Mouse (Mus musculus) adrenal gland, postnatal 4 days (tissue): Measurements from ENCODE around the gene Lat. TPM values are rescaled to one million over a fixed set of nuclear protein-coding genes. Genes with fewer than 3 reads are reported as not detected.
"Not testable (repeated sequence)": the region's sequence is repeated elsewhere in the genome, so short reads cannot be mapped to it uniquely, and the experiment has no call there.

ENCODE experiments used
- DNase-seq, 2 experiments: peaks; one replicate each; pipeline ENCODE4 v3.0.0; 2021 to 2022; ENCODE audit warnings: low spot score in 2 of 2, mixed read lengths in 2 of 2
- long read RNA-seq, 2 experiments: library from polyadenylated mRNA; stranded (forward); transcript quantifications; one replicate each; pipeline ENCODE4 v2.0.0; 2021
- total RNA-seq, 2 experiments: library from RNA; stranded (reverse); gene quantifications; 2 replicates each; pipeline ENCODE4 v1.2.3; 2021

Gene Lat
- total RNA-seq: 1 to 10 TPM; 1.4 to 2.5 TPM
- long read RNA-seq, experiment 1, partial matches to known transcripts: 0 of 1 reads
- long read RNA-seq, experiment 1, other reads (novel, unspliced or antisense): 0 of 1 reads
- long read RNA-seq, experiment 2, partial matches to known transcripts: 0 of 3 reads
- long read RNA-seq, experiment 2, other reads (novel, unspliced or antisense): 2 of 3 reads

DNA sequence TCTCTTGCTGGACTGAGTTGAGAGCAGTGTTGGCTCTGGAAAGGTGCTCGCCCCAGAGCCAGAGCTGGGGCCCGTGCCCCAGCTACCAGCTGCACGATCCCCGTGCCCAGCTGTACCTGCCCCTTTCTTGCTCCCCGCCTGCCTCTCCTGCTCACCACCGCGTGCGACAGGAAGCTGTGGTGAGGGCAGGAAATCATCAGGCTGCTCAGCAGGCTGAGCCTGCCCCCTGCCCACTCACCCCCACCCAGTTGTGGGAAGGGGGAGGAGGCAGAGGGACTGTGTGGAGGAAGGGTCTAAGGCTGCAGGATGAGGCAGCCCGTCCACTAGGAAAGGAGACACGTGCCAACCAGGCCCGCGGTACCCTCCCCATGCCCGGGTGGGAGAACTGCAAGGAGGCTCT, at the start of gene Lat:
Gene Lat, minus strand, starts transcription at position 178 of the 400 bp plus-strand sequence.
- DNase-seq: no peak

DNA sequence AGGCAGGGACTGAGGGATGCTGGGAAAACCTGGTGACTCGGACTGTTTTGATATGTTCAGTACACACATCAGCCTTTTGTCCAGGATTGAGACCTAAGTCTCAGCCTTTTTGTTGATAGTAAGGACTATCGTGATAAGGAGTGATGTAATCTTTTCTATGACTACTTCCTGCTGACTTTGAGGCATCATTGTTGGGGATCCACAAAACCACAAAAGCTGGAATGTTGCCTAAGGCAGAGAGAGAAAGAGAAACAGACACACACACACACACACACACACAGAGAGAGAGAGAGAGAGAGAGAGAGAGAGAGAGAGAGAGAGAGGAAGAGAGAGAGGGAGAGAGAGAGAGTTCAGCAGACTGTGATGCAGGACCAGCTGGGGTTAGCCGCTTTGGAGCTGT, 49.1 kb upstream of the Lat start:
- no peak for DNase-seq

DNA sequence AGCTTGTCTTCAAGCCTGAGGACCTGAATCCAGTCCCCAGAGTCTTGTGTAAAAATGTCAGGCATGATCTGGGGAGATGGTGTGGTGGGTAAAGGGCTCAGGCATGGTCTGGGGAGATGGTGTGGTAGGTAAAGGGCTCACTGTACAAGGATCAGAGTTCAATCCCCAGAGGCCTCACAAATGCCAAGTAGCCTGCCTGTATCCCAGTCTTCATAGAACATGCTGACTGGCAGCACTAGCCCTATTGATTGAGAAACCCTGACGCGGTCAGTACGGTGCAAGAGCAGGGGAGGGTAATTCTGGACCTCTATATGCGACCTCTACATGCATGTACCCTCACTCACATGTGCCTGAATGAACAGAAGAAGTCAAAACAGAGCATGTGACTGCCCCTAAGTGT, 48.2 kb upstream of the Lat start:
- no peak for DNase-seq

DNA sequence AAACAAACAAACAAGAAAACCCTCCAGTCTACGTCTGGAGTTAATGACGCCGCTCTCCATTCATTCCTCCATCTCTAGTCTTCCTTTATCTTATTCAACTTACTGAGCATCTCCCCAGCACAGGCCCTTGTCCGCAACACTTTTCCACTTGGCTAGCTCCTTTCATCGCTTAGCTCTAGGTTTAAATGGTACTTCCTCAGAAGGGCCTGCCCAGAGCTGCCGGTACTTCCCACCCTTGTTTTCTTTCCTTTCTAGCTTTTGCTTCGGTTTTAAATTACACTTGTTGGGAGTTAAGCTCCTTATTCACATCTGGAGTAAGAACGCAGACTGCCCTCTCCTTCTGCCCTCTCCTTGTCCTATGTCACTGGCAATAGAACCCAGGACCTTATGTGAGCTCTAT, 47.7 kb upstream of the Lat start:
- DNase-seq: no peak

DNA sequence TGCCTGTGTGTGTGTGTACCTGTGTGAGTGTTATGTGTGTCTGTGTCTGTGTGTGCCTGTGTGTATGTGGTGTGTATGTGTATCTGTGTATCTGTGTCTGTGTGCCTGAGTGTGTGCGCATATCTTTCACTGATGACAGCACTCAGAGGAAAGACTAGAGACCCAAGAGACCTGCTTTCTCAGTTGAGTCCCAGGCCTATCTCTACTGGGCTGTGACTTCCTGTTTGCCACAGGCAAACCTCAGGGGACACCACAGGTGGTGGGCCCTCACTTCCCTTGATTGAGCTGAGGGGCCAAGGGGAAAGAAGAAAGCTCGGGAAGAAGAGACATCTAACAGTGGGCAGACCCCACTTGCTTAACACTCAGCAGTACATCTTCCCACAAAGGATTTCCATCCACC, 47.2 kb upstream of the Lat start:
- DNase-seq: no peak

DNA sequence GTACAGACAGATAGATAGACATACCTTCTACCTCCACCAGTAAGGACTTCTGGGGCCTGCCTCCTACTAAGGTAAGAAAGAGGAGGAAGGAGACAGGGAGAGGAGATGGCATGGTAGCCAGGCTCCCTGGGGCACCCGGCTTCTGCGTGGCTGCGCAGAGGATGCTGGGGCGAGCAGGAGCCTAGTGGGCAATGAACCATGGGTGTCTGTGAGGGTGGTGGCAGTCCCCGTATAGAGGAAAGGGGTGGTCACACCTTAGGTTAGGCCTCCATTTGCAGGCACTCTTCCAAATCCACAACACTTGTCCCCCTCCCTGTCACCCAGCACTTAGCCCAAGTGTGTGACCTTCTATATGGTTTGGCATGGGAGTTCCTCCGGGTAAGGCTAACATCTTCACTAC, 45.4 kb upstream of the Lat start, which contains the start of gene Cd19:
Gene Cd19, minus strand, starts transcription at position 165 of the 400 bp plus-strand sequence.
- no peak for DNase-seq

DNA sequence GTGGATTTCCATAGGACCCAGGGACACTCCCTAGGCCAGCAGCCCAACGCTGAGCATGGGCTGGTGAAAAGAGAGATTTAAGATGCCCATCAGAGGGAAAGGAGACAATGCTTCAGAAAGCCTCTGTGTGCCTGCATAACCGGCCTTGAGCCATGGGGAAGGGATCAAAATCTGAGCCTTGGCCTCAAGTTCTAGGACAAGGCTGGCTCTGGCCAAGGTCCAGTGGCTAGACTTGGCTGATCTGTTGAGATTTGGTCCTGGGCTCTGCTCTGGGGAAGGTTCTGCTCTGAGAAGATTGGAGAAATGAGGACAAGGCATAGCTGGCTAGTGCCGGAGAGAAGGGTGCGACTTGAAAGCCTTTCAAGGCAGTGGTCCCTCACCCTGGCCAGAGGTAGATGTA, 41.7 kb upstream of the Lat start:
- no peak for DNase-seq

DNA sequence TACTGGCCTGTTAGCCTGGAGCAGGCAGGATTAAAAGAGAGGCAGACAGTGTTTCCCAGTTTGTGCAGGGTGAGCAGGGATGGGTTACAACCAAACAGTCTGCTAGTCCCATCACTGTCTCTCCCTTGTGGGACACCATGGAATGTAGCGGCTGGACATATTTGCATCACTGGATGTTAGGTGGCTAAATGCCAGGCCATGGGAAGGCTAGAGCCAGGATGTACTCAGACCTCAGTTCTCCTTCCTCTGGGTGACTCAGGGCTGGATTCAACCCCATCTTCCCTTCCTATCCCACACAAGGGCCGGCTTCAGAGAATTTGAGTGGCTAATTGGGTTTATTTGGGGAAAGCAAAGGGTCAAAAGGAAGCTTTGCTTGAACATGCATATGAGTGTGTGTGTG, 39.3 kb upstream of the Lat start:
- no peak for DNase-seq

DNA sequence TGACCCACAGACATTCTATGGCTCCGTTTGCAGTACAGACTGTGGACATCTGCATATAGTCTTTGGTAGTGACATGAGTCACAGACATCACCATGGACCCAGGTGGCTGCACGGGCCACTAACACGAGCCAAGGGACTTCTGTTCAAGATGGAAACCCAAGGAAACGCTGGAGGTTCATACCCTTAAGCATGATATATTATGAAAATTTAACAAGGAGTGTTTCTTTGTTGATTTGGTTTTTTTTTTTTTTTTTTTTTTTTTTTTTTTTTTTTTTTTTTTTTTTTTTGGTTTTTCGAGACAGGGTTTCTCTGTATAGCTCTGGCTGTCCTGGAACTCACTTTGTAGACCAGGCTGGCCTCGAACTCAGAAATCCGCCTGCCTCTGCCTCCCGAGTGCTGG, 33.1 kb upstream of the Lat start:
- DNase-seq: not testable (repeated sequence)

DNA sequence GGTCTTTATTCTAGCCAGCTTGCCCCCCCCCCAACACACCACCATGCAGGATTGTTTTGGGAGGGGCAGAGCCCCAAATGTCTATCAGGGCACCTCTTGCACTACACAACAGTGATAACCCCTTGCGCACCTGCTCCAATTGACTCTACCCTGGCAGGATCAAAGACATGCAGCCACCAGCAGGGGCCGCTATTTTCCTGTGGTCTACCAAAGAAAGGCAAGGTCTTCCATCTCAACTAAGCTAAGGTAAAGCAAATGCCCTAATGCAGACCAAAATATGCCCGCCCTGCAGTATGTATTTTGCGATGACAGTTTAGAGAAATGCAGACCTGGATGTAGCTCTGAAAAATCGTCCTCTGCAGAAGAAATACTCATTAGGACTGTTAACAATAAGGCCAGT, 30.2 kb upstream of the Lat start:
- peak; percentile 50 to 69 for DNase-seq

DNA sequence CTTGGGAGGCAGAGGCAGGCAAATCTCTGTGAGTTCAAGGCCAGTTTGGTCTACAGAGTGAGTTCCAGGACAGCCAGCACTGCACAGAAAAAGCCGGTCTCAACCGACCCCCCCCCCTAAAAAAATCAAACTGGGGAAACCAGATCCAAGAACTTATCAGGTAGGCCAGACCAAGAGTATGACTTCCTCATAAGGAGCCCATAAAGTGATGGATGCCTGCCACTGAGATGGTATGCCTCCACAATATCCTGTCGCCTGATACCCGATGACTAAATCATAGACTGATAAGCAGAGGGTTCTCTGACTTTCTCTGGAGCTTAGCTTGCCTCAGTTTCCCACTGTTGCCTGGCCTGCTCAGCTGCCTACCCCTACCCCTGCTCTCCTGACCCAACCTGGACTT, 28.5 kb upstream of the Lat start:
- no peak for DNase-seq

DNA sequence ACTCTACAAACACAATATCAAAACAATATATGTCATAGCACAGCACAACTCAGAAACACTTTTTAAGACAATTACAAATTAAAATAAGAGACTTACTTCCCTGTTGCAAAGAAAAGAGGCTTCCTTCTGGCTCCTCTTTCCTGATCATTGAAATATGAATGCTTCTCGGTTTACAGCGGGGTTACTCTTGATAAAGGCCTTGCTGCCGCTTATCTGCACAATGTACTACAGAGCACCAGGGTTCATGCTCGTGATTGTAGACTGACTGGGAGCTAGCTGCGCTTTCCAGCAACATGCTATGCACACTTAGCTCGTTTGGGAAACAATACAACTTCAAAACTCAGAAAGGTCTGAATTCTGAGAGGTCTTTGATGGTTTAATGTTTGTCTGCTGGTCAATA, 27.9 kb upstream of the Lat start:
- DNase-seq: no peak

DNA sequence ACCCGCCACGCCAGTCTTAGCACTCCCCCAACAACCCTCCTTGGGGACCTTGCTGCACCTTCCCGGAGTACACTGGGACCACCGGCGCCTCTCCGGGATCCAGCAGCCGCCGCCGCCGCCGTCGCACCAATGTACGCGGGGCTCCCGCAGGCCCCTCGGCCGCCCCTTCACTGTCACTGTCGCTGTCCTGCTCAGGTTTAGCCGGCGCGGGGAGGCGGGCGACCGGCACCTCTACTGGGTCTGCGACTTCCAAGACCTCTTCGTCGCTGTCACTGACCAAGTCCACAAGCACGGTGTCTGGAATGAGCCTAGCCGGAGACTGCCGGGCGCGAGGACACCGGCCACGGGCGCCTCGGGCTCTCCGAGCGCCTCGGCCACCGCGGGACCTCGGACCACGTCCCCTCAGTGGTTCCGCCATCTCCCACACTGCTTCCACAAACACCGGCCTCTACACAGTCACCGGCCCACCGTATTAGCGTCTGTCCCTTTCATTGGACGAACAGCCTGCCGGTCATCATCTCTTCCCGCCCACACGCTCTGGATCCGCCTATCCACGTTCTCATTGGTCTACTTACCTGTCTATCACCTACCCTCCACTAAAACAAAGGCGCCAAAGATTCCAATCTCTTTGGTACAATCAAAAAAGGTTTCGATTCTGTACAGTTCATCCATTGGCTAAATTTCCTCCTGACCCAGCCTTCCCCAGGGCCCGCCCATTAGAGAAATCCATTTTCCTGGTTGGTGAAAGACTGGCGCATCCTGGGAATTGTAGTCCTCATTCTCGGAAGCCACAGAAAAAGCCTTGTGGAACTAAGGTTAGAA, 27.1 kb upstream of the Lat start, which contains the start of gene Nfatc2ip:
Gene Nfatc2ip, minus strand, starts transcription at position 440 of the 822 bp plus-strand sequence.
- DNase-seq: peak; percentile 69 to 83

DNA sequence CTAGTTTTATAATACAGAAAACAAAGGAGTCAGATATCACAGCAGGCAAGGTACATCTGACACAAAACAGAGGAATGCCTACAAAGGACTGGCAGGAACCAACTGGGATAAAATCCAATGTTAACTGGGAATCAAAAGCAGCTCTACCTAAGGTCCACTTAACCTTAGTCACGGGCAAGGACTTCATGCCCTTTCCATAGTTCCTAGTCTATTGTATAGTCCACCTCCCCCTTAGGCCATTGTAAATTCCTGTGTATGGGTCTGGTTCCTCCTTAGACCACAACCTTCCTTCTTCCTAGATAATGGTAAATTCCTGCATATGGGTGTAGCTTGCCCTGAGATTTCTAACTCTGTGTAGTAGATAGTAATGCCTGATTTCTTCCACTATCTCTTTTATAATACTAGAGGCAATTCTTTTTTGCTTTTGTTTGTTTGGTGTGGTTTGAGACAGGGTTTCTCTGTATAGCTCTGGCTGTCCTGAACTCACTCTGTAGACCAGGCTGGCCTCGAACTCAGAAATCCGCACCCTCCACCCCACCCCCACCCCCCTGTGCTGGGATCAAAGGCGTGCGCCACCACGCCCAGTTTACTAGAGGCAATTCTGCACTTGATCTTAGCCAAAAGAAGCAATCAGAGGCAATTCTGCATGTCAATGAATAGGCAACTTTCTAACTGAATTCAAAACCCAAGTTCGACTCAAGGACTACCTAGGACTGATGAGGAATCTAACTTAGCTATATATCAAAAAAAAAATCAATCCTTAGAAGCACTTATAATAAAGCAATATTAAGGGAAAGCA, 22.9 kb upstream of the Lat start:
- not testable (repeated sequence) for DNase-seq

DNA sequence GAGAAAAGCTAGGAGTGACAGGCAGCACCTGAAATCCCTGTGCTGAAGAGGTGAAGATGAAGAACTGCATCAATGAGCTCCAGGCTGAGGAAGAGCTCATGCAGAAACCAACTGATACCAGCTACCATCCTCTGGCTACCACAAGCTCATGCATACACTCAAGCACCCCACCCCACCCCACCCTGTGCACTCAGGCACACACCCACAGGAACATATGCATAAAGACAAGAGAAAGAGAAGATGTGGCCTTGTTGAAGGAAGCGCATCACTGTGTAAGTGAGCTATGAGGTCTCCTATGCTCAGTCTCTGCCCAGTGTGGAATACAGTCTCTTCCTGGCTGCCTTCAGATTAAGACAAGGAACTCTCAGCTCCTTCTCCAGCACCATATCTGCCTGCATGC, 18.8 kb upstream of the Lat start:
- no peak for DNase-seq

DNA sequence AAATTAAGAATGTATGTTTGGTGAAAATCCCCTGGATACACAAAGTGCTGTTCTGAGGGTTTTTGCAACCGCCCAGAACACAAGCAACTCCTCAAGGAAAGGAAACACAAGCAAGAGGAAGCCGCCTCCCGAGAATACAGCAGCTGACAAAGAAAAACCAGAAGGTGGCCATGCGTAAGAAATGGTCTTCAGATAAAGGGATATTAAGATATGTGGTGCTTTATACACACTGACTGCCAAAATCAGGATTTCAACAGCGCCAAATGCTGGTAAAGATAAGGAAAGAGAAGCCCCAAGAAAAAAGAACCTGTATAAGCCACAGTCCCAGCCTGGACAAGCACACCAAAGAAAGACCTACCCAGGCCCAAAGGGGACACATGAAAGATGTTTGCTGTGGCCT, 14.2 kb upstream of the Lat start:
- no peak for DNase-seq

DNA sequence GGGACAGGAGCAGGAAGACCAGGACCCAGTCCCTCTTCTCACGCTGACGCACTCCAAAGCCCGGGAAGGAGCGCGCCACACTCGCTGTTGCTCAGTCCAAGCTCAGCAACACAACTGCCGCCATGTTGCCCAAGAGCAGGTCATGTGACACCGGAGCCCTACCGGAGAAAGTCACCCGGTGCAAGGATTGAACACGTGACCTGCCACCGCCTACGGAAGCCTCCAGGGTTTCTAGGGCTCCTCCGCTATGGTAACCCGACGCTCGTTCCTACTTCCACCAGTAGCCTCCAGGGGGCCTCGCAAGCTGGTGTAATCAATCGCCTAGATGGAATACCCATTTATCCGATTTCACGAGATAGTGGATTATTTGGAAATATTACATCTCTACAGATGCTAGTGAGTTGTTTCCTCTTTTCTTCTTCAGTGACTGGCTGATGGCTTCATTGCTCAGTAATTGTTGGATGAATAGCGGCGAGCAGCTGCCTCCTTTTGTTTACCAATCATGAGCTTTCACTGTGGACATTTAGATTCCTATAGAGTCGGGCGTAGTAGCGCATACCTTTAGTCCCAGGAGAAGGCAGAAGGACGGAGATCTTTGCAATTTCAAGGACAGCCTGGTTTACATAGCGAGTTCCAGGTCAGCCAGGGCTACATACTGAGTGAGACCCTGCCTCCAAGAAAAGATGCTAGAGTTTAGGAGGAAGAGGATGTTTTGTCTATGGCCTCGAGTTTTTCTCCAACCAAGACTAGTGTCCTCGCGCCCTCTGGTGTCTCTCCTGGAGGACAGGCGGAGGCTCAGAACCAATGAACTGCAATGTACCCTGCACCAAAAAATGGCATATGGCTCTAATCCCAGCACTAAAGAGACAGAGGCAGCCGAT, 8.1 kb upstream of the Lat start, which contains the start of gene Spns1:
Gene Spns1, minus strand, starts transcription at position 173 of the 881 bp plus-strand sequence.
- peak; percentile 78 to 90 for DNase-seq

DNA sequence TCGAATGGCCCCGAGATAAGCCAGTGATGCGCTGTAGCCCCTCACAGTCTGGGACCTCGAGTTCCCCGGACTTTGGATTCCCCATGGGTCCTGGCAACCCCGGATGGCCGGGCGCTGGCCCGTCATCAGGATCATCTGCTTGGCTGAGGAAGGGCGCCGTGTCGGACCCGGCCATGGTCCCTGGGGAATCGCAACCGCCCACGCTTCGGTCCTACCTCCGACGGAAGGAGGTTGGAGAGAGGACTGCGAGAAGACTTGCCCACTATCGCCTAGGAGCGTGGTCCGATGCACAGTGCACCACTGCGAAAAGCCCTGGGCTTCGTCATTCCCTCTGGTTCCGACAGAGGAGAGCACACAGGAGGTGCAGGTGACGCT, 7.5 kb upstream of the Lat start:
- no peak for DNase-seq

DNA sequence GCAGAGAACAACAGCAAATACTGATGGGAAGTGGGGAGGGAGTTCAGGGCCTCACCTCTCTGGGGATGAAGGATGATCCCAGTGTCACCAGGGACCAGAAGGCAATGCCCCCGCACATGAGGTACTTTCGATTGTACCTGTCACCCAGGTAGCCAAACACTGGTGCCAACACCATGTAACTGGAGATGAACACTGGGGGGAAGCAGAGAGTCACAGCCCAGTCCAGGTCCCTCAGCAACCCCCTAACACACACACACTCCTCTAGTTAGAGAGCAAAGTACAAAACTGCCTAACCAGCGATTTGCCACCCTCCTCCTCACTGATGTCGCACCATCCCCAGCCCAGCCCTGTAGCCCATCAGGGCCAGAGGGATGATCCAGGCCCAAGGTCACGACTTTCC, 5.6 kb upstream of the Lat start:
- no peak for DNase-seq

DNA sequence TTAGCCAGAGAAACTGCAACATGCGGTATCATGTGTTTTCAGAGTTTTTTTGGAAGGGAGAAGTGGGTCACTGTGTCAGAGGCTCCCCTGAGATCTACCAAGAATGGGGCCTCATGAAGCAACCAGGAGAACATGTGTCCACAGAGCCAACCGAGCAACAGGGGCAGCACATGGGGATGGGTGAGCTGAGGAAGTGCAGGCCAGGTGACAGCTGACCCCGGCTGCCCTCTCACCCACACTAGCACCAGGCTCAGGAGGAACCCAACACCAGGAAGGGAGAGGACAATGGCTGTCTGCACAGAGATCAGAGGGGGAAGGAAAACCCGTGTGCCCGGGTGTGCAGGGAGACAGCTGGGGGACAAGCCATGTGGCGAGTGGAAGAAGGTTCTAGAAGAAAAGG, 5.2 kb upstream of the Lat start:
- DNase-seq: no peak

DNA sequence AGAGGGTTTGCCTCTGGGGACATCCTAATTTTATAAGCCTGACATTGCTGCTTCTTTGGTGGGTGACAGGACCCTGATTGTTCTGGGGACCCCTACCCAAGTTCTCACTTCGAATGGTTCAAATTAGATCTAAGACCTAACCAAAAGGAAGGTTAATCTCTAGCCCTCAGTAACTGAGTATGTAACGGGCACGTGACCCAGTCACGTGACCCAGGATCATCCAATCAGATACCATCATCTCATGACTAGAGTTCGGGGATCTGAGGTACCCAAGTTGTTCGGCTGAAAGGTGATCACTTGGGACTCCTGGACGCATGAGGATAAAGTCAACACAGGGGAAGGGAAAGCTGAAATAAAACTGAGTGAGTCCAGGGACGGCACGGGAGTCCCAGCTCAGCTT, 3.6 kb upstream of the Lat start:
- DNase-seq: no peak
